Mouse (Mus musculus): ENCODE data around the gene Aqp3. TPM values are rescaled to one million over a fixed set of nuclear protein-coding genes. Genes with fewer than 3 reads are reported as not detected.

Aqp3 gene
- total RNA-seq (2014; fragmentation: Nextera tagmentation): 1.1 TPM in 1 of 2 replicates, not detected in the other
- total RNA-seq (2017): 1.2 TPM in 1 of 2 replicates, not detected in the other

DNA sequence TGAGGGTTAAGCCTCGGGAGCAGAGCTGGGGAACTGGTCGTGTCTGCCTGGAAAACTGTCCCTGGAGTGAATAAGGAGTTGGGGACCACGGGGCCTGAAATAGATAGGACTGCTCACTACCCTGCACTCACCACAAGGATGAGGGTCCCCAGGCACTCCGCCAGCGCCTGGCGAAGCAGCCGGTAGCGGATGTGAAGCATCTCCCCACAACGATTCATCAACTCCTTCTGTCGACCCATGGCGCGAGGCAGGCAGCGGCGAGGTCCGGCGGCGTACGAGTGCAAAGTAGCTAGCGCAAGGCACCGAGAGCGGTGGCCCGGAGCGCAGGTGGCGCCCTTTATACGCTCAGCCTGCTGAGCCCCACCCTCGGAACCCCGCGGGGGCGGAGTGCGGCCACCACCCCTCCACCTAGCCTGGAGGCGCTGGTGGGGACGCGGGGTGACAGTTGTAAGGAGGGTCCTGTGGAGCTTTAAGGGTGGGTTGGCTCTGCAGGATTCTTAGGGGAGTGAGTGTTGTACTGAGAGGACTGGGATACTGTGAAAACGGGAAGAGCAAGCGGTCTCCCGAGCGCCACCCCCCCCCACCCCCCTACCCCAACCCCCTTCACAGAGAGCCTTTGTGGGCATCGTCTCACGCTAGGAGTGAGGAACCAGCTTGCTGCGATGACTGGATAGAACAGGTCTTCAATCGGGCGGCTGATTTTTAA lies at the start of gene Aqp3:
Gene Aqp3, minus strand, starts transcription at position 313 of the 706 bp plus-strand sequence.
- peak; percentile 44; the same call in 1 of the 2 replicates for ATAC-seq (replicated peaks; ENCODE audit: low FRiP score, low TSS enrichment, poor library complexity, severe bottlenecking)

DNA sequence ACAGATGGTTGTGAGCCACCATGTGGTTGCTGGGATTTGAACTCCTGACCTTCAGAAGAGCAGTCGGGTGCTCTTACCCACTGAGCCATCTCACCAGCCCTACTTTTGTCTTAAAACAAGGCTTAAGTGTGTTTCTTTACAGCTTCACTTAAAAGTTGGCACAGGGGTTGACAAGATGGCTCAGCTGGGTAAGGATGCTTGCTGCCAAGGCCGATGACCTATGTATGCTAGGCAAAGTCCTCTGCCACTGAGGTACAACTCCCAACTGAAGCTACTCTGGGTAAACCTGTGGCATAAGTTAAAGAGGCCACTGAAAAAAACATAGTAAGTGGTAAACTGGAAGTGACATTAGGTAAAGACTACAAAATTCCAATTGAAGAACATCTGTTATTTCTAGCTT lies 44.6 kb upstream of the Aqp3 start:
- ATAC-seq (replicated peaks; ENCODE audit: low FRiP score, low TSS enrichment, poor library complexity, severe bottlenecking): no peak

GRCm38 (mm10) chr4:41140174-41140875 lies 42.3 kb upstream of the Aqp3 start:
- no peak for ATAC-seq (replicated peaks; ENCODE audit: low FRiP score, low TSS enrichment, poor library complexity, severe bottlenecking)

DNA sequence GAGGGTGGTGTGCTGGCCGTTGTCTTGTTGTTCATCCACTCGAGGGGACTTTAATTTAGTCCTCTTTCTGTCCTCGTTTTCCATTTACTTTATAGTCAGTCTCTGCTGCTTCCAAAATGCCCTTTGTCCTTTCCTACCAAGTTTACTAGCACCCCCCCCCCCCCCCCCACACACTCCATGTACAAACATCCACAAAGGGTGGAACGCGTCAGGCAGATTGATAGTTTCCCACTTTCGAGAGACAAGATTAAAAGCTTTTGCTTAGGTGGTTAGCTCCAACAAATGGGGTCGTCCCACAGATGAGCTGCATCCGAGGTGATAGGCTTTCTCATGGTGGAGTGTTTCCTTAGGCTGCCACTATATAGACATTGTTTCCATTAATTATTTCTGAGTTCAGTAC lies 38.8 kb upstream of the Aqp3 start:
- ATAC-seq (replicated peaks; ENCODE audit: low FRiP score, low TSS enrichment, poor library complexity, severe bottlenecking): no peak

DNA sequence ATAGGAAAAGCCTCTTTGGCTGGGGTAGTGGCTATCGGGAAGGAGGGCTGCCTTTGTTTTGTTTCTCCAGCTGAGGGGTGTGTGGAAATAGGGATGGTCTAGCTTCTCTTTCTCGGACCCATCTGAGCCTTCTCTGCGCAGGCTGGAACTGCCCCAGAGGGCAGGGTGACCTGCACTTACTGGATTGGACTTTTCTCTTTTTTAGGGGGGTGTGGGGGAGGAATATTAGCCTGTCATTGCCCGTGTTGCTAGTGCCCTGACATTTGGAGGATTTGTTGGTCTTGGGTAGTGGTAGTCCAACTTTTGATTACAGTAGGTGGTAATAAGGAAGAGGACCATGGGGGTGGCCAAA lies 38.4 kb upstream of the Aqp3 start:
- no peak for ATAC-seq (replicated peaks; ENCODE audit: low FRiP score, low TSS enrichment, poor library complexity, severe bottlenecking)

DNA sequence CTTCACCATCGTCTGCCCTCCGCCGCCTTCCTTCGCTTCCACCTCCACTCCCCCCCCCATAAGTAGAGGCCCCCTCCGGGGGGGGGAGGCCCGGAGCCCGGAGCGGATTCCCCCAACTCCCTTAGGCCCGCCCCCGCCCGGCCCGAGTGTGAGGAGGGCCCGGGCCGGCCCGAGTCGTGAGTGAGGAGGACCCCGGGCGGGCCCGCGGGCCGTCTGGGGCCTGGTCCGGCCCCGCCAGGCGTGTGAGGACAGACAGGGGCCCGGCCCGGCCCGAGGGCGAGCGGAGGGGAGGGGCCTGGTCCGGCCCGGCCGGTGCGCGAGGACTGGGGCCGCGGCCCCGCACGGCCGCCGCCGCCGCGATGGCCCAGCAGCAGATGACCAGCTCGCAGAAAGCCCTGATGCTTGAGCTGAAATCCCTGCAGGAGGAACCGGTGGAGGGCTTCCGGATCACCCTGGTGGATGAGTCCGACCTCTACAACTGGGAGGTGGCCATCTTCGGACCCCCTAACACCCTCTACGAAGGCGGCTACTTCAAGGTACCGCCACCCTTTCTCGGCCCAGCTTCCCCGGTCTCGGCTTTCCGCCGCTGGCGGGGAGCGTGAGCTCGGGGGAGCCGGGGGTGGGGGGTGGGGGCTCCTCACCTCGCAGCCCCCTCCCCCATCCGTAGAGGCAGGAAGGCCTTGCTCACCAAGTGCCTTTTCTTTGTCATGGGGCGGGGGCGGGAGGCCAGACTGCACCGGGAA lies 37.9 kb upstream of the Aqp3 start, which contains the start of gene Ube2r2:
Gene Ube2r2, plus strand, starts transcription at position 33 of the 743 bp plus-strand sequence.
- ATAC-seq (replicated peaks; ENCODE audit: low FRiP score, low TSS enrichment, poor library complexity, severe bottlenecking): no peak

- ATAC-seq (replicated peaks; ENCODE audit: low FRiP score, low TSS enrichment, poor library complexity, severe bottlenecking): peak; percentile 51
Measured at GRCm38 (mm10) chr4:41134935-41135710, 37.1 kb upstream of the Aqp3 start.

DNA sequence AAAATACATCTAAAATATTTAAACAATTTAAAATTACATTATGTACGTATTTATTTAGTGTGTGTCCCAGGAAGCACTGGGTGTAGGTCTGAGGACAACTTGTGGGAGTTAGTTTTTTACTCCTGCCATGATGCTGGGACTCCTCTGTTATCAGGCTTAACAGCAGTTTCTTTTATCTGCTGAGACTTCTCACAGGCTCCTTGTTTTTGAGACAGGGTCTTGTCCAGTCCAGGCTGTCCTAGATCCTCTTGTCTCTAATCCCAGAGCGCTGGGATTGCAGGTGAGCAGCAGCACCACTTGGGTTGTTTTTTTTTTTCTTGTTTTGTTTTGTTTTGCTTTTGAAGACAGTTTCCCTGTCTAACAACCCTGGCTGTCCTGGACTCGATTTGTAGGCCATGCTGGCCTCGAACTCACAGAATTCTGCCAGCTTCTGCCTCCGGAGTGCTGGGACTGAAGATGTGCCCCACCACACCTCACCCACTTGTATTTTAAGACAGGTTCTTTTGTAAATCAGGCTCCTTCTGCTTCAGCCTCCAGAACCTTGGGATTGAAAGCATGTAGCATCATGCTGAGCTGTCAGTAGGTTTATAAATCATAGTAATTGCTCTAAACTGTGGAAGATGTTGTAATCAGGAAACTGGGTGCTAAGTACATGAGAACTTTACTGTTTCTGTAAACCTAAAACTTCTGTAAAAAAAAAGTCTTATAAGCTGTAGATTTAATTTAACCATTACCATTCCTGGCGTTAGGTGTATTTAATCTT lies 35.7 kb upstream of the Aqp3 start:
- peak; percentile 21; the same call in 1 of the 2 replicates for ATAC-seq (replicated peaks; ENCODE audit: low FRiP score, low TSS enrichment, poor library complexity, severe bottlenecking)

GRCm38 (mm10) chr4:41132471-41132870 lies 34.5 kb upstream of the Aqp3 start:
- peak; percentile 28 for ATAC-seq (replicated peaks; ENCODE audit: low FRiP score, low TSS enrichment, poor library complexity, severe bottlenecking)

GRCm38 (mm10) chr4:41129836-41130235 lies 31.9 kb upstream of the Aqp3 start:
- peak; percentile 47 for ATAC-seq (replicated peaks; ENCODE audit: low FRiP score, low TSS enrichment, poor library complexity, severe bottlenecking)

- ATAC-seq (replicated peaks; ENCODE audit: low FRiP score, low TSS enrichment, poor library complexity, severe bottlenecking): peak; percentile 64
Measured at GRCm38 (mm10) chr4:41129406-41129805, 31.4 kb upstream of the Aqp3 start.

- ATAC-seq (replicated peaks; ENCODE audit: low FRiP score, low TSS enrichment, poor library complexity, severe bottlenecking): peak; percentile 99
Measured at GRCm38 (mm10) chr4:41124180-41124951, 26.4 kb upstream of the Aqp3 start, which contains the start of gene Nol6. Nol6 (minus strand) TSS chr4:41124455.

DNA sequence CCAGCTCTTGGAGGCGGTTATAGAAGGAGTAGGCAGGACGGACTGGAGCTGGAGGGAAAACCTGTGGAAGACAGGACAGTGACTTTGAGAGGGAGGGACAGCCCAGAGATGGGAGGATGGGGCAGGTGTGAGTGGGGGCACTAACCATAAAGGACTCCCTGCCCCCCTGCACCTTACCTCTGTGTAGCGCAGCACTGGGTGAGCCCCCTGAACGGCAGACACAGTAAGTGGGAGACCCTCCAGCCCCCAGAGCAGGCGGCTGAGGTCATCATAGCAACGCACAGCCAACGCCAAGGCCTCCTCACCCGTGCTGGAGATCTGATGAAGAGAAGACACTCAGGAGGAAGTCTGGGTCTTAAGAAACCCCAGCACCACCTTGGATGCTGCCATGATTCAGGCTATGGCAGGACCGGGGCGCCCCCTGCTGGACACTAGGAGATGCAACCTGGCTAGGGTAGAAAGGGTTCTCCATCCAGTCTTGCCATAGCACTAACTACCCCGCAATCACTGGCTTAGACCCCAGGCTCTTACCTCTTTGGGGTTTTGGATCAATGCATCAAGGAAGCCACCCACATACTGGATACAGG lies 20.8 kb upstream of the Aqp3 start:
- ATAC-seq (replicated peaks; ENCODE audit: low FRiP score, low TSS enrichment, poor library complexity, severe bottlenecking): peak; percentile 68

DNA sequence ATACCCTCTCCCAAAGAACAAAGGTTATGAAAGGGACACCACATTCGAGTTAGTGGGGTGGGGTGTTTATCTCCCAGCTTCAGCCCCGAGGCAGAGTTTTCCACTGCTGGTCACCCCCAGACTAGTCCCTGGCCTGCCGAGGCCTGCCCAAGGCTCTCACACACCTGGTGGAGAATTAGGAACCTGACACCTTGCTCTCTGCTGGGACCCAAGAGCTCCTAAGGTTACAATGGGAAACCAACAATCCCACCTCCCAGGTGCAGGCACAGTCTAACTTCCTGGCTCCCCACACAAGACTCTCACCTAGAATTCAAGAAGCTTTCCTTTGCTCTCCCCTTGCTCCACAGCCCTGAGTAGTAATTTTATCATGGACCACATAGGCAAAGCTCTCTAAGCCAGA lies 18.8 kb upstream of the Aqp3 start:
- no peak for ATAC-seq (replicated peaks; ENCODE audit: low FRiP score, low TSS enrichment, poor library complexity, severe bottlenecking)

- ATAC-seq (replicated peaks; ENCODE audit: low FRiP score, low TSS enrichment, poor library complexity, severe bottlenecking): no peak
Measured at GRCm38 (mm10) chr4:41115793-41116192, 17.8 kb upstream of the Aqp3 start.

GRCm38 (mm10) chr4:41115074-41115473 lies 17.1 kb upstream of the Aqp3 start:
- no peak for ATAC-seq (replicated peaks; ENCODE audit: low FRiP score, low TSS enrichment, poor library complexity, severe bottlenecking)

DNA sequence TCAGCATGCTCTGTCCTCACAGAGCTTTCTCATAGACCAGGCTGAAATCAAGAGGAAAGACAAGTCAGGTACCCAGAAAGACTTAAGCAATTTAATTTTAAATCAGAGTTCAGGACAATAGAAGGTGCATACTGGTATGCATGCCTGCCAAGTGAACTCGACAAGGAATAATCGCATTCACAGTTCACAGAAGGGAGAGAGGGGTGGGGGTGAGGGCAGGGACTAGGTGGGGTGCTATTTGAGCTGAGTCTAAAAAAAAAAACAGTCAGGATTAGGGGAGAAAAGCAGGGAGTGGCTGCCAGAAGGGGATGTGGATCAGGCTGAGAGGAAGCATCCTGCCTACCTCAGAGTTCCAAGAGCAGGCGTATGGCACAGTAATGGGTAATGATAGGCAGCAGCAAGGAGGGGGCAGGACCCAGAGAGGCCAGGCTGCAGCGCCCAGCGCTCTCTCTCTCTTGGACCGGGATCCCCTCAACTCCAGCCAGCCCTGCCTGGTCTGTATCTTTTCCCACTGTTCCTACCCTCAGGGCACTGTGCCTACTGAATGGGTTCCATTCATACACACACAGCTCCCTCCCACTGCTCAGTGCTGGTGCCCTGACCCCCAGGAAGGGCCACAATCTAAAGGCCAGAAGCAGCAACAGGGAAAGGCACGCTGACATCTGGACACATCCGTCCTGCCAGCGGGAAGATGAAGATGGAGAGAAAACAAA lies 16.5 kb upstream of the Aqp3 start:
- ATAC-seq (replicated peaks; ENCODE audit: low FRiP score, low TSS enrichment, poor library complexity, severe bottlenecking): no peak

Measured in megakaryocyte-erythroid progenitor cell, adult 5-6 weeks (primary cell).